Mouse (Mus musculus): ENCODE measurements at regions not wholly inside any gene's neighbourhood (a gene's known extent, or its start where the extent isn't known, plus 50 kb on each side); places are given as distances from the start of the nearest gene placed in this dataset.

DNA sequence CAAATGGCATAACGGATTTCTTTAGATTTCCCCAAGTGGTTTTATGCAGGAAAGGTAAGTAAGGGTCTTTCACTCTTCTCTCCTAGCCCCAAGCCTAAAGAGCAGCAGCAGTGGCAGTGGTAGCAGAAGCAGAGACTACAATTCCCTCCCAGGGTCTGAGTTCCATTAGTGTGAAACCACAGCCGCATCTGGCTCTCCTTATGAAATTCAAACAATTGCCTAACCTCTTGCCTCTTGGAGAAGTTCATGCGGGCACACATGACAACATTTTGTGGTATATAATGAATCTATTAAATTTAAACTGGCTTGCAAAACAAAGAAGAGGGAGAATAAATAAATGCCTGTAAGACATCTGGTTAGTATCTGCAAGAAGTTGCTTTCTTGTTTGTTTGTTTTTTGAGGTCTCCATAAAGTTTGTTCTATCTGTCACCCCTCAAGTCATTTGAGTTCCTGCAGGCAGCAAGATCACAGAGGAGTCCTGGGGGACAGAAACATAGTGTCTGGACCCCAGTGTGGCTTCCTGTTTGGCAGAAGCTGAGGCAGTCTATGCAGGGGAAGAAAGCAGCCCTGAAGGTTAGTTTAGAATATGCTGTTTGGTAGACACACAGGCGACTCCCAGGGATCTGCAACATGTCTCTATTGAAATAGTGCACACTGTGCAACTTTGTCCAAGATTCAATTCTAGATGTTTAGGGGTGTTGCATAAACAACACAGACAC lies 578.9 kb downstream of the Kctd12 start:
- no peak for DNase-seq (ENCODE audit: low spot score in 2 of 2)

DNA sequence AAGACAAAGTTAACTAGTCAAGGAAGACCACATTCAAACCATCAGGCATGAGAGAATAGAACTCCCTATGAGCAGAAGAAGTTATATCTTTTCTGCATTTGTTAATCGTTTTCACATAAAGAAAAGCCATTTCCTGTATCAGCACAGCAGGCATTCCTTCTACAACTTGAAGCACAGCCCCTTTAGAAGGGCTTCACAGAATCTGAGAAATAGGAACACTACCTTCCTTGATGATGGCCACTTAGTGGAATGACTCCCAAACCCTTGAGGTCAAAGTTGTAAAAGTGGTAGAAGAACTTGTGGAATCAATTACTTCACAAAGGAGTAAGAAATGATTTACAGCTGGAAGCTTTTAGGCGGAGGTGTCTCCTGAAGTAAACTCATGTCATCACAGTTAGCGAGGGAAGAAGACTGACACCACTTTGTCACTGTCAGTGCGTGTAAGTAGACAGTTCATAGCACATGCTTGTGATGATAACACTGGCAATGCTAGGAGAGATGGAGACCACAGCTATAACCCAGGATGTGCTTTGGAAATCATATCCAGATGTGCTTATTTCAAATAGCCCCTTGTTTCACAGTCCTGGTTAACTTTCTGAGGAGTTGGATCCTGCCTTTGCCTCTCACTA lies 580.3 kb downstream of the Kctd12 start:
- DNase-seq (ENCODE audit: low spot score in 2 of 2) = no peak

DNA sequence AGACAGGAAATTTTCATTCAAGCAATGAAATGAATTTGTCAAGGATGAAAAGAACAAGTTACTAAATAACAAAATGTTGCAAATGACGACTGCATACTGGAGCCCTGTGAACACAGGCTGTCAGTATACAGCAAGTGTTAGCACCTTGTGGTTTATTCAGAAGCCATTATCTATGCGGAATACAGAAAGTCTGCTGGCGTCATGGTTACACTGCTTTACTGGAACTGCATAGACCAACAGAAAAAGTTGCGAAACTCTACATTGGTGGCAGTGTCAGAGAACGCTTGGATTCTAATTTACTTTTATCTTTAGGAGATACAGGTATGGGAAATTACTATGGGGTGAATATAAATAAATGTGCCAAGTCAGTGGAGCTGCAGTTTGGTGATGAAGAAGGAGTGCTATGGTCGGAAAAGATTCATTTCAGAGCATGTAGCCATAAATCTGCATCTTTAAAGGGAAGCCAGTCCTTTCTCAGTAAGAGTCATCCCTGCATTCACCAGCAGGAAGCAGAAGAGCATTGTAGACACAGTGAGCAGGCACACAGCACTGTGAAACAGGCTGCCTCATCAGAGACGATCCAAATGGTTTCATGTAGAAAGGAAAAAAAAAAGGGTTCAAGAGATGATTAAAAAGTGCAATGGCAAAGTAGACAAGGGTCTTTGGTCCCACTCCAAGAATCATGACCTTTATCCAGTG lies 586.3 kb downstream of the Kctd12 start:
- DNase-seq (ENCODE audit: low spot score in 2 of 2) = no peak

DNA sequence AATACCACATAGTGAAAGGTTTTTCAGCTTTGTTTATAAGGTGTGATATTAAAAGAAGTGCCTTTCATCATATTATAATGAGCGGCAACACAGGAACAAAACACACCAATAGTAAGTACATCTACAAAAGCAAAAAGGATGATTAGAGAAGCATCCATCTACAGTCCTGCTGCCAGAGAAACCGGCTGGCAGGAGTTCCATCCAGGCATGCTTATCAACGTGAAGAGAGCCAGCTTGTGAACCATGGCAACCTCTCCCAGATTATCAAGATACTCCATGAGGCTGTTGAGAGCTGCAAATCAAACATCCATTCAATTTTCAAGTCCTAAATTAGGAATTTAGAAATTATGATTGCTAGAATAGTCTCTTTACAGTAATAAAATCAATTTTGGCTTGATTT lies 590.1 kb downstream of the Kctd12 start:
- DNase-seq (ENCODE audit: low spot score in 2 of 2) = peak; percentile 39 to 49

DNA sequence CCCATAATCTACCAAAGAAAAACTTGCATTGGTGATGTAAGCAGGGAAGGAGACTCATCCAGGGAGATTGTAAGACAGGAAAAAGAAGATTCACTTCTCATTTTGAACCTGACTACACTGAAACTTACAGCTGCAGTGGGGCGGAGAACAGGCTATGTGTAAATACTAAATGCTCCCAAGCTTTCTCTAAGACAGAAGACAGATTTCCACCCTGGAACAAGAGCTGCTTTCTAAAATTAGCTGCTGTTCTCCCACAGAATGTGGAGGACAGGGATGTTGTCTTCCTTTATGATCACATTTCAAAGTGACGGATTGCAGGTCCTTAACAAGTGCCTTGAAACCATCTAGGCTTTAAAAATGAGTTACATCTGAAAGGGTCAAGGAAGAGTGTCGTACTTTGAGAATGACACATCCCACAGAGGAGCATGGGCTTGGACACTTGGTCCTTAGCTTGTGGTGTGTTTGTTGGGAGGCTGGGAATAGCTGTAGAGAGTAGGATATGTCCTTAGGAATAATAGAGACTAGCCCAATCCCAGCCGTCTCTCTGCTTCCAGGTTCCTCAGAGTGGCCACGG lies 609.4 kb downstream of the Kctd12 start:
- DNase-seq (ENCODE audit: low spot score in 2 of 2) = no peak

DNA sequence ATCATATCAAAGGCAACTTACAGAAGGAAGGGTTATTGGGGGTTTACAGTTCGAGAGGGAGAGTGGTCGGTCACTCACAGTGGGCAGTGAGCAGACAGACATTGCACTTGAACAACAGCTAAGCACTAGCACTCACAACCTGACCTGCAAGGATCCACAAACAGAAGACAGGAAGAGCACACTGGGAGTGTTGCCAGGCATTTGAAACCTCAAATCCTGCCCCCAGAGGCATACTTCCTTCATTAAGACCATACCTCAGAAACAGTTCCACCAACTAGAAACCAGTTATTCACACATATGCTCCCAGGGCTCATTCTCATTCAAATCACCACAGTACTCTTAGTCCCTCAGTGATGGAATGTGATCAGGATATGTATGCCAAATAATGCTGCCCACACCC lies 620.8 kb downstream of the Kctd12 start:
- no peak for DNase-seq (ENCODE audit: low spot score in 2 of 2)

DNA sequence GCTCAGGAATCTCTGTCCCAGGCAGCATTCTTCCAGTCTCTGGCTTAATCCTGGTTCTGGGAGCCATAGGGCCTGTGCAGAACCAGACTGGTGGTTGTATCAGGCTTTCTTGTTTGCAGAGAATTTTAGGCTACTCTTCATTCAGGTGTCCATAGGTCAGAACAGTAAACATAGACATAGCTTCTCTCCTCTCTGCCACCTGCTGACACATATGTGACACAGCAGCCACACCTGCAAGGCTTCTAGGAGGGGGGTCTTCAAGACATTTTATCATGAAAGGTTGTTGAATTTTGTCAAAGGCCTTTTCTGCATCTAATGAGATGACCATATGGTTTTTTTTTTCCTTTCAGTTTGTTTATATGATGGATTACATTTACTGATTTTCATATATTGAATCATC lies 599.7 kb downstream of the Lmo7 start:
- no peak for DNase-seq (ENCODE audit: low spot score in 2 of 2)

DNA sequence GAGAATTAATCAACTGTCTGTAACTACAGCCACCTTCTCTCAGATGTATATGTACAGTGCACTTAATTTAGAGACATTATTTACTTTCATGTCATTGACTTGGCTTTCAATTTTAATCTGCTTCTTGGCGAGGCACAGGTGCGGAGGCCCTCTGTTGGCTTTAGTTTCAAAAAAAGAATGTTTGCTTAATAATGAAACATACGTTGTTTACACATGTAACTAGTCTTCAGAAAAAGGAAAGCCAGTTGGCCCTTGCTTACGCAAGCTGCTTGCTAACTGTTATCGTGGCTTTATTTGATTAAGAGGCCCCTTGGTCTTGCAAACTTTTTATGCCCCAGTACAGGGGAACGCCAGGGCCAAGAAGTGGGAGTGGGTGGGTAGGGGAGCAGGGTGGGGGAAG lies 576.6 kb downstream of the Lmo7 start:
- DNase-seq (ENCODE audit: low spot score in 2 of 2) = no peak

DNA sequence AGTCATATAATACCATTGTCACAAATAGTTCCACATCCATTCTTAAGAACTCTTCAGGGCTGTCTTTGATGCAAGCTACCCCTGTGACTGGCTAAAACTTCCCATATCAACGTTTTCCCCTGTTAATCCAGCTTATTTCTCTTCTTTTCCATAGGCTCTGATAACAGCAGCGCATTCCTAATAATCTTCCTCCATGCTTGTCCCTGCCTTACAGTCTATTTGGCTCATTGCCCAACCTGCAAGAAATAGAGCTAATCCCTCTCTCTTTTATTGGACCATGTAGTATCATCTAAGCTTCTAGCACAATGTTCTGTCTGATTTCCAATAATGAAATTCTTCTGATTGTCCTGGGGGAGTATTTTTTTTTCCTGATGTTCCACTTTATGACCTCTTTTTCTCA lies 573.1 kb downstream of the Lmo7 start:
- DNase-seq (ENCODE audit: low spot score in 2 of 2) = no peak

DNA sequence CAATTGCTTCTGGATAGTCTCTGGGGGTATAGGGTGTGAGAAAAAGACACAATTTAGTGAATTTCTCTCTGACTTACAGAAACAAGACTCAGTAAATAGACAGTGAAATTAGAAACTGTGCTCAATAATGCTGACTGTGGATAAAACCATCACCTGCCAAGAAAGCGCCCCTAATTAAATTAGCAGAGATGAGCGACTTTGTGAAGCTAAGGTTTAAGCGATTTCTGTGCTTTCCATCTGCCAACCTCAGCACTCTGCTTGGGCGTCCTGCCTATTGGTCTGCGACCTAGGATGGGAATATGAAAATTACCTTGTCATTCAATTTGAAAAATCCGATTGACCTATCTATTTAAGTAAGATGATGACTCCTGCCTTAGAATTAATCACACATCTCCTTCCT lies 570.5 kb downstream of the Lmo7 start:
- no peak for DNase-seq (ENCODE audit: low spot score in 2 of 2)

DNA sequence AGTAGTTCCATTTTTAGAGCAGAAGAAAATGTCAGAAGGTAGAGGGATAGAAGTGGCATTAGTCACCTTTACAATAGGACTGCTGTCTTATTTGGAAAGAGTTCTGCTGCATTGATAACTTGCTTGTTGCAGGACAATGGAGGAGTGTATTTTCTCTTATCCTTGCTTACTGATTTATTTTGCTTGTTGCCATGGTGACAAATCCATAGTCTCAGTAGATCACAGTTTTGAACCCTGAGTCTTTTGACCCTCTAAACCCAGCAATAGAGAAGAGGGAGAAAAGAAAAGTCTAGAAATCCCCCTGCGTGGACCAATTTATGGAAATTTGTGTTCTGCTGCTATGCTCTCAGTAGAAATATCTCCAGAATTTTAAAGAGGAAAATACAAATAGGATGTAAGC lies 561.6 kb downstream of the Lmo7 start:
- no peak for DNase-seq (ENCODE audit: low spot score in 2 of 2)

DNA sequence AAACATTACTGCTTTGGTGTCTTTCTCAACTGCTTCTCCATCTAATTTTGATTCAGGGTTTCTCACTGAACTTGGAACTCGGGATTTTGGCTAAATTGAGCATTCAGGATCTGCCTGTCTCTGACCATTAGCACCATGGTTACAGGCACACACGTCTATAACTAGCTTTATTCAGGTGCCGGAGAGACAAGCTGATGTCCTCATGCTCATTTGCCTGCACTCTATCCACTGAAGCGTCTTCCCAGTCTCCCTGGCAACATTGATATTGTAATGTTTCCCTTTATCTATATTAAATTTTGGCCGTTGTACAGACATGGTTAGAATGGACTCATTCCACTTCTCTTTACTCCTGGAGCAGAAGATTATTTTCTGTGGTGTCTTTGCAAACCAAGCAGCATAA lies 520.3 kb downstream of the Lmo7 start:
- DNase-seq (ENCODE audit: low spot score in 2 of 2) = peak in 1 of 2 experiments; percentile 24

DNA sequence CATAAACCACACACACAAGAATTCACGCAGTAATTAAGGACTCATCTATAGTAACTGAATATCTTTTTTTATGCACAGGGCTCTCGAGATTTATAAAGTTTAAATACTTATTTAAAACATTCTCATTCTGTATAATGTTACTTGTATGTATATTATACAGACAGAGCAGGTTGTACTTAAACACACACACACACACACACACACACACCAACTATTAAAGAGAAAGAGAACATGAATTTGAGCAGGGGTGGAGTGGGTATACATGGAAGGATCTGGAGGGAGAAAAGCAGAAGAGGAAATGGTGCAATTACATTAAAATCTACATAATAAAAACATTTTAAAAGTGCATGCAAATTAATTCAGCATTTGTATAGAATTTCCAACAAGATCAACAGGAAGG lies 518.8 kb downstream of the Lmo7 start:
- DNase-seq (ENCODE audit: low spot score in 2 of 2) = no peak

DNA sequence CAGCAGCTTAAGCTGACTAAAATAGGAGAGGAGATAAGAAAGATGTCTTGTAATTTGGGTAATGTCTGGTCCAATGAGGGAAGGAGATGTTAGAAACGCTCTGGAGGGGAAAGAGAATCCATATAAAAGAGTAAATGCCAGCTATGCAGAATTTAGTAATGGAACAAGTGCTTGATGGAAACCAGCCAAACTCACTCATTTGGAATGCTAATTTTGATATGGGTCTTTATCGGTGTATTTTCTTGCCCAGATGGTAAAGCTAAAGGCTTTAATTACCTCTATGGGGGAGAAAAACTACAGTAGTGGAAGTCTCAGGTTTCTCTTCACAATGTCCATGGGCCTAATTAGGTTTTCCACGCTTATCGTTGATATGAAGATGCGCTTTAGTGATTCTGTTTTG lies 518.3 kb downstream of the Lmo7 start:
- no peak for DNase-seq (ENCODE audit: low spot score in 2 of 2)

DNA sequence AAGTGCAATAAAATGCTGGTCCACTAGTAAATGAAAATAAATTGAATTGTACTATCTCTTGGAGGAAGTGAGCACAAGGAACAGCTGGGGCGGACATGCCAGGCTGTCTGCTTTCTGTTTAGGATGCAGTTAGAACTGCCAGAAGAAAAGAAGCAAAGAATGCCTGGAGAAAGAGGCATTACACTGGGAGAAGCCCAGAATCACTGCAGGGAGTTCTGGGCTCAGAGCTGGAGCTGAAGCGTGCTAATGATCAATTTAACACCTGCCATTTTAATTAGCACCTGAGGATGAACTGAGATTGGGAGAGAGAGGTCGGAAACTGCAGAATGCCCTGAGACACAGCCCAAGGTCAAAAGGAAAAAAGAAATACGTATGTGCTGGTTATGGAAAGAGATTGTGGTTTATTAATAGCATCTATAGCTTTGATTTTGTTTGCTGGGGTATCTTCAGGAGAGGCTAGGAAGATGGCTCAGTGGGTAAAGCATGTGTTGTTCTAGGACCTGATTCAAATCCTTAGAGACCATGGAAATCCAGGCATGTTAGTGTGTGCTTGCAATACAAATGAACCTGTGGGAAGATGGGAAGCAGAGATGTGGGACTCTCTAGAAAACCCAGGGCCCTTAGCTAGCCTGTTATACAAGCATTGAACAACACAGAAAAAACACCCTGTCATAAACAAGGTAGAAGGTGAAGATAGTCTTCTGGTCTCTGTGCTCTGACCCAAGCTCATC lies 514.2 kb downstream of the Lmo7 start:
- DNase-seq (ENCODE audit: low spot score in 2 of 2) = no peak

DNA sequence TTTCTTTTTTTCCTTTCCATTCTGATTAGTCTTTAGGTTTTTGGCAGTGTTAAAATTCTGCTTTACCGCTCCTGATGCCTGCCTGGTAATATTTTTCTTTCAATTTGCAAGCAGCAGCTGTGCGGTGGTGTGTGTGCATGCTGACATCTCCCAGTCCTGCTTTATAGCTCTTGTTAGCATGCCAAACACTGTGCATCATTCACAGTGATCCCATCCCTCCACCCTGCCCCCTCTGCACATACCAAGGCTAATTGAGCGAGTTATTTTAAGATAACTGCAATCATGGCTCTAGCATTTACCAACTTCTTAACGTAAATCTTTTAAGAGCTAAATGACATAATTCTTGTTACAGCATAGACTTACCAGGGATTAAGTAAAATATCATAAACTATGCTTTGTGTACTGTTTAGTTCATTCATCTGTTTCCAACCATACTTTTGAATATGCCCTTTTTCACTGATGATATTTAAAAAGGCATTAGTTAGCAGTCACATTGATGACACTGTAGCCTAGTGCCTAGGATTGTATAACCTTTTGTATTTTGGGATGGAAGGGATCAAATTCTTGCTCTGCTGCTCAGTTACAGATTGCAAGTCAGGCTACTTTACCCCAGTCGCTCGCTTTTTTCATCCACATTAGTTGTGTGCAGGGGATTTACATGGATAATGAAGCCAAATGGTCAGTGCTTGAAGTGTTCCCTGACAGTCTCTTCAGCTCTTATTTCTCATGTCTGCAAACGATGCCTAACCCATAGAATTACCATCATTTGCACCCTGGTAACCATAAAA lies 487.0 kb downstream of the Lmo7 start:
- peak; percentile 37 to 52 for DNase-seq (ENCODE audit: low spot score in 2 of 2)

DNA sequence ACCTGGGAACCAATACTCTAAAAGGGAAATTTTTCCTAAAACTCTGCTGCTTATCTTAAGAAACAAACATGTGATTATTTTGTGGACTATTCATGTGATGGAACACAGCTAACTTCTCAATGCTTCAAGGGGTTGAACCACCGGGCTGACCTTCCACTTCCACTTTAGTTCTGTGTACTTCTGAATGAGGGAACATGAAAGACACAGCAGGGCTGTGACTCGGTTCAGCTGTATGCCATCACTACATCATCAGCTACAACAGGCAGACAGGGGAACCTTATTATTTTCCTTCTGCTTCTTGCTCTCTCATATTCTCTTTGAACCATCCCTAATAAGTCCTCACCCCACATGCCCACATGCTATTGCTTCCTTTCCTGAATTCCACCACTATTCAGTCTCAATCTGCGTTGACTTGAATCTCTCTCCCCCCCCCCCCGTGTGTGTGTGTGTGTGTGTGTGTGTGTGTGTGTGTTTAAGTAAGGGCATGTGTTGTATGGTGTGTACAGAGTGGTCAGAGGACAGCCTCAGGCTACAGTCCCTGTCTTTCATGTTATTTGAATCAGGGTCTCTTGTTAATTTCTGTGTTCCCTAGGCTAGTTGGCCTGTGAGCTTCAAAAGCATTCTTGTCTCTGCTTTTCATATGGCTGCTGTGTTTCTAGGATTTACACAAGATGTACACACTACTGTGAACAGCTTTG lies 485.7 kb downstream of the Lmo7 start:
- DNase-seq (ENCODE audit: low spot score in 2 of 2) = no peak

DNA sequence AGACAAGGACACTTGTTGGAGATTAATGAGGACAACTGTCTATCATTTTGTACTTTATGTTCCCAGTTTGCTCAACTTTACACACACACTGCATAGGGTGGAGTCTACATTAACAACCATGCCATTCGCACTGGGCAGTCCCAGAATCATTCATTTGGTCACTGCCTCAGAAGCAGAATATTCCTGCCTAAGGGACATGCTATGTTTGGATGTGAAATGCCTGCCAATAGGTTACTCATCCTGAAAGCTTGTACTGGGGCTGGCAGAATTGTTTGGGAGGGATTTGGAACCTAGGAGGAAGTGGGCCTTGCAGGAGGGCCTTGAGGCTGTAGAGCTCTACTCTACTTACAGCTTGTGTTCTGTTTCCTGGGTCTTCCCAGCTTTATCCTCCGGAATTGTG lies 482.3 kb downstream of the Lmo7 start:
- DNase-seq (ENCODE audit: low spot score in 2 of 2) = no peak

DNA sequence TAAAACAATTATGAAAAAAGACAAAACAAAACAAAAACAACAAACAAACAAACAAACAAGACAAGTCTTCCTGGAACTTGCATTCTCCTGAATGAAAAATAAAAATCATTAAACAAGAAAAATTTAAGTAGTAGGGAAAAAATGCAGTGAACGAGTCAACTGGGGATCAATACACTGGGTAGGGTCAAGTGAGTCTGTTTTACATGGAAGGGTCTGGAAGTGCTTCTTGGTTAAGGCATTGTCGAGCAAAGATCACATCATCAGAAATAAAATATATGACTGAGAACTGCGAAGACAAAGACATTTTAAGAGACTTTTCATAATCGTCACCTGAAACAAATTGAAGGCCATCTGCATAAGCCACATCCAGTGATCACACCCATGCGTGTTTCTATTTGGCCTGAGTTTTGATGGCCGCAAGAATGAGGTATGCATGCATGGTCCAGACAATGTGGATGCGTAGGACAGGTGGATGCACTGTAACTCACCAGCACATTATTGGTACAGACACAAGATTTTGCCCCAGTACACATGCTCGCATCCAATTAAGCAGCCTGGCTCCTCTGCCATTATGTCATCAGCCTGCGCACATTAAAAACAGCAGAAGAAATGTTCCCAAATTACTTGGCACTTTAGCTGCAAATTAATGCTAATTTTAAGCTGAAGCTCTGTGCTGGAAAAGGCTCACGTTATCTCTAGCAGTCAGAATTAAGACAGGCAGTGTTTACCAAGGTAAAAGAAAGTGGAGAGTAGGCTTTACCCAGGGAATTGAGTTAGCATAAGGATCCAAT lies 475.3 kb downstream of the Lmo7 start:
- peak in 1 of 2 experiments; percentile 23 for DNase-seq (ENCODE audit: low spot score in 2 of 2)

DNA sequence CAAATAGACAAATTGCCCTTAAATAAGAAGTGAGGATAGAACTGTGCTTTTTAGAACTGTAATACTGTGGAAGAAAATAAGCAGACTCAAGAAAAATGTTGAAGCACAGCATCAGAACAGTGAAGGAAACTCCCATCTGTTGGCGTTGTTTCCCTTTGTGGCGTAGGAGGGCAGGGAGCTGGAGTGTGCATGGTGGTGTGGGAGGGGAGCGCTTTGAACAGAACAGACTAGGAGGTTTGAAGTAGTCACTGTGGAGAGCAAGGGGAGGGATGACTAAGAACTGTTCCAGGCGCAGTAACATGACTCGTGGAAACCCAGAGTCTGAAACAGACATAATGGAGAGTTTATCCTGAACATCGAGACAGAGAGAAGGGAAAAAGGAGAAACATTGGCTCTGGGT lies 469.7 kb downstream of the Lmo7 start:
- peak; percentile 46 to 66 for DNase-seq (ENCODE audit: low spot score in 2 of 2)

All from right cerebral cortex, postnatal 10 days (tissue).